Mouse (Mus musculus): ENCODE measurements around the gene Ece1. TPM values are rescaled to one million over a fixed set of nuclear protein-coding genes. Genes with fewer than 3 reads are reported as not detected.
"Not testable (repeated sequence)": the region's sequence is repeated elsewhere in the genome, so short reads cannot be mapped to it uniquely, and the experiment has no call there.

Ece1 gene
- polyA plus RNA-seq, 1 experiment from 2014 or later: 62.1 TPM

GRCm38 (mm10) chr4:137964585-137964930 is 102.5 kb downstream of the Ece1 start:
- Histone ChIP-seq H3K9me3 (ENCODE audit: control insufficient read depth, low read length) (peaks cover 2% of the 10 kb centered on the region; the same call in 1 of the 2 replicates), H3K4me3 (ENCODE audit: low read depth, low read length) (no peak overlapping the region), H3K36me3 (ENCODE audit: control insufficient read depth, insufficient read depth, low read length) (peaks cover 58% of the 10 kb centered on the region), H3K4me2 (ENCODE audit: low read depth, low read length) (no peak overlapping the region), H3K27me3 (replicated peaks; ENCODE audit: control insufficient read depth, insufficient read depth, low read length) (no peaks in the 10 kb centered on the region), H3K9ac (ENCODE audit: low read depth, low read length) (no peak overlapping the region), H3K27ac (replicated peaks; ENCODE audit: low read depth, low read length) (no peak overlapping the region), H3K4me1 (ENCODE audit: control insufficient read depth, insufficient read depth, low read length) (no peaks in the 10 kb centered on the region)
- DNase-seq (ENCODE audit: low spot score): no peak
- 92% methylated on average over 11 of the region's 11 CpGs for WGBS
- no peak for ATAC-seq (ENCODE audit: low read depth)

GRCm38 (mm10) chr4:137968203-137968602 is 106.2 kb downstream of the Ece1 start:
- no peak overlapping the region for H3K27ac ChIP-seq (replicated peaks; ENCODE audit: low read depth, low read length)
- no peaks in the 10 kb centered on the region for H3K27me3 ChIP-seq (replicated peaks; ENCODE audit: control insufficient read depth, insufficient read depth, low read length)
- peaks cover 29% of the 10 kb centered on the region; the same call in 1 of the 2 replicates for H3K36me3 ChIP-seq (ENCODE audit: control insufficient read depth, insufficient read depth, low read length)
- H3K4me3 ChIP-seq (ENCODE audit: low read depth, low read length): no peak overlapping the region
- ATAC-seq (ENCODE audit: low read depth): peak; percentile 72
- no peaks in the 10 kb centered on the region for H3K9me3 ChIP-seq (ENCODE audit: control insufficient read depth, low read length)
- no peaks in the 10 kb centered on the region for H3K4me1 ChIP-seq (ENCODE audit: control insufficient read depth, insufficient read depth, low read length)
- no peak overlapping the region for H3K4me2 ChIP-seq (ENCODE audit: low read depth, low read length)
- H3K9ac ChIP-seq (ENCODE audit: low read depth, low read length): no peak overlapping the region
- 11% methylated on average over 9 of the region's 9 CpGs for WGBS
- DNase-seq (ENCODE audit: low spot score): peak; percentile 87

- H3K27ac ChIP-seq (replicated peaks; ENCODE audit: low read depth, low read length); H3K4me1 ChIP-seq (ENCODE audit: control insufficient read depth, insufficient read depth, low read length); H3K4me2 ChIP-seq (ENCODE audit: low read depth, low read length); H3K9me3 ChIP-seq (ENCODE audit: control insufficient read depth, low read length); H3K4me3 ChIP-seq (ENCODE audit: low read depth, low read length); H3K36me3 ChIP-seq (ENCODE audit: control insufficient read depth, insufficient read depth, low read length); ATAC-seq (ENCODE audit: low read depth); H3K27me3 ChIP-seq (replicated peaks; ENCODE audit: control insufficient read depth, insufficient read depth, low read length); H3K9ac ChIP-seq (ENCODE audit: low read depth, low read length); DNase-seq (ENCODE audit: low spot score): not testable (repeated sequence)
- WGBS: no CpG with 5 or more reads among the region's 11 CpGs
Measured at GRCm38 (mm10) chr4:137970623-137971199, 108.7 kb downstream of the Ece1 start.

GRCm38 (mm10) chr4:137974856-137975432 is 112.9 kb downstream of the Ece1 start:
- ATAC-seq (ENCODE audit: low read depth); H3K4me2 ChIP-seq (ENCODE audit: low read depth, low read length); H3K4me1 ChIP-seq (ENCODE audit: control insufficient read depth, insufficient read depth, low read length); H3K9ac ChIP-seq (ENCODE audit: low read depth, low read length); H3K27me3 ChIP-seq (replicated peaks; ENCODE audit: control insufficient read depth, insufficient read depth, low read length); H3K4me3 ChIP-seq (ENCODE audit: low read depth, low read length); DNase-seq (ENCODE audit: low spot score); H3K36me3 ChIP-seq (ENCODE audit: control insufficient read depth, insufficient read depth, low read length); H3K9me3 ChIP-seq (ENCODE audit: control insufficient read depth, low read length); H3K27ac ChIP-seq (replicated peaks; ENCODE audit: low read depth, low read length): not testable (repeated sequence)
- no CpG with 5 or more reads among the region's 11 CpGs for WGBS

- H3K4me2 ChIP-seq (ENCODE audit: low read depth, low read length); H3K9me3 ChIP-seq (ENCODE audit: control insufficient read depth, low read length); H3K36me3 ChIP-seq (ENCODE audit: control insufficient read depth, insufficient read depth, low read length); H3K9ac ChIP-seq (ENCODE audit: low read depth, low read length); H3K4me3 ChIP-seq (ENCODE audit: low read depth, low read length); H3K4me1 ChIP-seq (ENCODE audit: control insufficient read depth, insufficient read depth, low read length); ATAC-seq (ENCODE audit: low read depth); H3K27ac ChIP-seq (replicated peaks; ENCODE audit: low read depth, low read length); H3K27me3 ChIP-seq (replicated peaks; ENCODE audit: control insufficient read depth, insufficient read depth, low read length); DNase-seq (ENCODE audit: low spot score): not testable (repeated sequence)
- no CpG with 5 or more reads among the region's 11 CpGs for WGBS
Measured at GRCm38 (mm10) chr4:137979066-137979644, 117.1 kb downstream of the Ece1 start.

GRCm38 (mm10) chr4:137982869-137983268 is 120.8 kb downstream of the Ece1 start:
- no peak for ATAC-seq (ENCODE audit: low read depth)
- DNase-seq (ENCODE audit: low spot score): no peak
- no peak overlapping the region for H3K27ac ChIP-seq (replicated peaks; ENCODE audit: low read depth, low read length)
- H3K4me1 ChIP-seq (ENCODE audit: control insufficient read depth, insufficient read depth, low read length): peaks cover 4% of the 10 kb centered on the region; the same call in 1 of the 2 replicates
- H3K9me3 ChIP-seq (ENCODE audit: control insufficient read depth, low read length): no peaks in the 10 kb centered on the region
- WGBS: 61% methylated on average over 1 of the region's 1 CpGs
- H3K36me3 ChIP-seq (ENCODE audit: control insufficient read depth, insufficient read depth, low read length): no peaks in the 10 kb centered on the region
- no peak overlapping the region for H3K4me3 ChIP-seq (ENCODE audit: low read depth, low read length)
- H3K27me3 ChIP-seq (replicated peaks; ENCODE audit: control insufficient read depth, insufficient read depth, low read length): no peaks in the 10 kb centered on the region; the same call in 1 of the 2 replicates
- no peak overlapping the region for H3K9ac ChIP-seq (ENCODE audit: low read depth, low read length)
- no peak overlapping the region for H3K4me2 ChIP-seq (ENCODE audit: low read depth, low read length)

- 26% methylated on average over 10 of the region's 10 CpGs for WGBS
- Histone ChIP-seq H3K27ac (replicated peaks; ENCODE audit: low read depth, low read length) (no peak overlapping the region; the same call in 1 of the 2 replicates), H3K9me3 (ENCODE audit: control insufficient read depth, low read length) (no peaks in the 10 kb centered on the region), H3K4me2 (ENCODE audit: low read depth, low read length) (0 out of 2 replicates have a peak overlapping the region, but pooled peaks have one; percentile 12), H3K4me3 (ENCODE audit: low read depth, low read length) (no peak overlapping the region), H3K27me3 (replicated peaks; ENCODE audit: control insufficient read depth, insufficient read depth, low read length) (no peaks in the 10 kb centered on the region; the same call in 1 of the 2 replicates), H3K36me3 (ENCODE audit: control insufficient read depth, insufficient read depth, low read length) (no peaks in the 10 kb centered on the region), H3K4me1 (ENCODE audit: control insufficient read depth, insufficient read depth, low read length) (peaks cover 4% of the 10 kb centered on the region; the same call in 1 of the 2 replicates), H3K9ac (ENCODE audit: low read depth, low read length) (no peak overlapping the region)
- peak; percentile 55; the same call in 1 of the 2 replicates for ATAC-seq (ENCODE audit: low read depth)
- DNase-seq (ENCODE audit: low spot score): peak; percentile 75
Measured at GRCm38 (mm10) chr4:137984212-137984611, 122.2 kb downstream of the Ece1 start.

- H3K27me3 ChIP-seq (replicated peaks; ENCODE audit: control insufficient read depth, insufficient read depth, low read length): no peaks in the 10 kb centered on the region; the same call in 1 of the 2 replicates
- ATAC-seq (ENCODE audit: low read depth) (no peak), DNase-seq (ENCODE audit: low spot score) (no peak)
- WGBS: 70% methylated on average over 5 of the region's 5 CpGs
- H3K4me2 ChIP-seq (ENCODE audit: low read depth, low read length): no peak overlapping the region
- no peaks in the 10 kb centered on the region for H3K9me3 ChIP-seq (ENCODE audit: control insufficient read depth, low read length)
- H3K9ac ChIP-seq (ENCODE audit: low read depth, low read length): no peak overlapping the region
- H3K27ac ChIP-seq (replicated peaks; ENCODE audit: low read depth, low read length): no peak overlapping the region
- no peak overlapping the region for H3K4me3 ChIP-seq (ENCODE audit: low read depth, low read length)
- H3K4me1 ChIP-seq (ENCODE audit: control insufficient read depth, insufficient read depth, low read length): peaks cover 4% of the 10 kb centered on the region; the same call in 1 of the 2 replicates
- no peaks in the 10 kb centered on the region for H3K36me3 ChIP-seq (ENCODE audit: control insufficient read depth, insufficient read depth, low read length)
Measured at GRCm38 (mm10) chr4:137984746-137985145, 122.7 kb downstream of the Ece1 start.
